Mouse (Mus musculus) activated CD4-positive, CD25-positive, alpha-beta regulatory T cell, adult 4 months (primary cell): ENCODE measurements around the gene Rergl. TPM values are rescaled to one million over a fixed set of nuclear protein-coding genes. Genes with fewer than 3 reads are reported as not detected.

Source experiments
- ATAC-seq: one replicate; pipeline ENCODE4 v1.8.0; 2017
- polyA plus RNA-seq, 2 experiments: library from polyadenylated mRNA; unstranded; fragments of 100-300 nt; shearing (Covaris generic); gene quantifications; one replicate each; pipeline ENCODE4 v1.2.1; 2017

Rergl gene
- polyA plus RNA-seq, result not detected

DNA sequence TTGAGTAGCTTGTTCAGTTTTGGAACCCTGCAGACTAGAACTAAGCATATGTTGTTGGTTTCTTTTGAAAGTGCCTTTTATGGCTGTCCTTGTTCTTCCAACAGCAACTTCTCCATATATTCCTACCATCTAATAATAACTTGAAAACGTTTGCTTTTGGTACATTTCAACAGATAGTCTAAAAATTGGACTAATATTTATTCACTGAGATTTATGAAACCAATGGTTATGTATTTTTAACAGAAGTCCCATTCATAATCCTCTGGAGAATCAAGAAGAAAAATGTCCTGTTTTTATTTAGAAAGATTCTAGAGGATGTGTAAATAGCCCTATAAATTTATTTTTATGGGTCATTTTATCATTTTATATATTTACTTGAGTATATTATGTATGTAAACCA, at the start of gene Rergl:
Rergl (minus strand) TSS at position 101 of the 400 bp plus-strand sequence.
- ATAC-seq, result no peak

- ATAC-seq, result no peak
Observed at GRCm38 (mm10) chr6:139538469-139538868, 36.7 kb upstream of the Rergl start.

DNA sequence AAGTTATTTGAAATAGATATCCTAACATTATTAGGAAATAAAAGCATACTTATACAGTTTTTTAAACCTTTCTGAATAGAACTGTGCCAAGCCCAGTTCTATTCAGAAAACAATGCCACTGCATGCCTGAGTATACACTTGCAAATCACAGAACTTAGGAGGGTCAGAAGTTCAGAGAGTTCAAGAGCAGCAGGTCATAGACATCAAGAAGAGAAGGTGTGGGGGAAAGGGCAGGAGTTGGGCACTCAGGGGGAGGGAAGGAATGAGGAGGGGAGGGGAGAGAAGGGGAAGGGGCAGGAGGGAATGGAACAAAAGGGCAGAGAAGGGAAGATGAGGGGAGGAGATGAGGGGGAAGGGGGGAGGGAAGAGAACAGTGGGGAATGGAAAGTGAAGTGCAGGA, 23.6 kb upstream of the Rergl start:
- ATAC-seq, result no peak

DNA sequence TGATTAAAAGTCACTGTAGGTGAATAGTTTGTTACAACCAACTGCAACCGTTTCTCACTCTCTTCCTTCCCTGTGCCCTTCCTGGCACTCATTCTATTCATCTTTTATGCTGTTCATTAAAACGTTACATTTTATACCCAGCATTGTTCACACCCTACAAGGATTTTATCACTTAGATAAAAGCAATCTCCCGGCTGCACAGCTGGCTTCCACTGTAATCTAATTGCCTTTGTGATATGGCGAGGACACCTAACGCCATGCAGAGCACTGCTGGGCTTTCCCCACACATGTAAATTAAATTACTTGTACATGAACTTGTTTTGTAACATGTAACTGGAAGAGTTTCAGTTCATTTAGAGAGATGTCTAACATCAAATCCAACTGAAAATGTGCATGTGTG, 22.5 kb upstream of the Rergl start:
- ATAC-seq, result no peak

GRCm38 (mm10) chr6:139514938-139515510, 13.2 kb upstream of the Rergl start:
- ATAC-seq, result no peak

GRCm38 (mm10) chr6:139479730-139480129, 22.0 kb downstream of the Rergl start:
- no peak for ATAC-seq

GRCm38 (mm10) chr6:139464980-139465379, 36.8 kb downstream of the Rergl start:
- ATAC-seq, result no peak

GRCm38 (mm10) chr6:139464292-139464691, 37.5 kb downstream of the Rergl start:
- no peak for ATAC-seq

GRCm38 (mm10) chr6:139461094-139461493, 40.7 kb downstream of the Rergl start:
- no peak for ATAC-seq

DNA sequence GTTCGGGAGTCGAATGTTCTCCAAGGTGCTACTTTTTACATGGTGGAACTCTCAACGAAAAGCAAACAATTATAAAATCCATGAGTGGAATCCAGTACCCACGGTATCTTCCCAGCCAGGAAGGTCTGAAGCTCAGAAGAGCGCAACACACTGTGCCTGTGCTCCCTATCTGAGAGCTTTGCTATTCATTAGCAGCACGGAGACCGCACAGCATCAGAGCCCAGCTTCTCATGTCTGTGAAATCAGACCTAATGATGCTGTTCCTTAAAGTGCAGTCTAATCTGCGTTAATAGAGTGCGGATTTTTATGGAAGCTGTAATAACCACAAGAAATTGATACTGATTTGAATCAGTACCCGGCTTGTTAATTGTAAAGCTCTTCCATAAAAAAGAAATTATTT, 41.3 kb downstream of the Rergl start:
- ATAC-seq, result no peak

GRCm38 (mm10) chr6:139443999-139444398, 57.8 kb downstream of the Rergl start:
- ATAC-seq, result no peak

Other genes starting within 250 kb of the Rergl start
- gene Pik3c2g, start 85.2 kb upstream of the Rergl start, polyA plus RNA-seq, result not detected